Mouse (Mus musculus) heart, postnatal 0 days (tissue): ENCODE data around the gene Ccdc88b. TPM values are rescaled to one million over a fixed set of nuclear protein-coding genes. Genes with fewer than 3 reads are reported as not detected.
A peak's percentile ranks its signal among the peaks of the same experiment; 100 is the strongest.

ENCODE experiments used
- ATAC-seq: fragments of 200-750 bp; cut with Nextera tagmentation; 2 replicates; pipeline ENCODE4 v1.8.0; 2017; ENCODE audit warnings: low read depth, moderate number of reproducible peaks, moderate library complexity; ENCODE audit not compliant: insufficient read depth
- DNase-seq: peaks from one replicate; pipeline ENCODE4 v3.0.0-alpha.2; 2016; ENCODE audit warnings: low spot score
- H3K27ac ChIP-seq: fragments of 300-500 bp; sonication (generic); 2 replicates; pipeline ENCODE4 v1.5.1; 2014; ENCODE audit warnings: low read depth, mild to moderate bottlenecking
- H3K27me3 ChIP-seq: fragments of 300-500 bp; sonication (generic); 2 replicates; pipeline ENCODE4 v1.6.1; 2014; ENCODE audit warnings: low read length, mixed read lengths; ENCODE audit not compliant: control insufficient read depth, insufficient read depth
- H3K36me3 ChIP-seq: fragments of 300-500 bp; sonication (generic); replicated peaks from 2 replicates; pipeline ENCODE4 v1.6.1; 2014; ENCODE audit warnings: low read length, mixed read lengths; ENCODE audit not compliant: control insufficient read depth, insufficient read depth
- H3K4me1 ChIP-seq: fragments of 300-500 bp; sonication (generic); 2 replicates; pipeline ENCODE4 v1.6.1; 2014; ENCODE audit warnings: antibody characterized with exemption; ENCODE audit not compliant: control insufficient read depth, insufficient read depth
- H3K4me2 ChIP-seq: fragments of 300-500 bp; sonication (generic); 2 replicates; pipeline ENCODE4 v1.6.1; 2014; ENCODE audit warnings: low read depth, mild to moderate bottlenecking, low read length, moderate library complexity
- H3K4me3 ChIP-seq: fragments of 300-500 bp; sonication (generic); 2 replicates; pipeline ENCODE4 v1.5.1; 2014; ENCODE audit warnings: low read depth, low read length
- H3K9ac ChIP-seq: fragments of 300-500 bp; sonication (generic); replicated peaks from 2 replicates; pipeline ENCODE4 v1.6.1; 2014; ENCODE audit warnings: low read depth, low read length, mixed read lengths
- H3K9me3 ChIP-seq: fragments of 300-500 bp; sonication (generic); replicated peaks from 2 replicates; pipeline ENCODE4 v1.6.1; 2016; ENCODE audit warnings: low read length; ENCODE audit not compliant: control insufficient read depth
- CTCF ChIP-seq: IDR thresholded peaks from 2 replicates; pipeline ENCODE4 v1.5.1; 2016; ENCODE audit warnings: antibody characterized with exemption, control low read depth, low read depth
- EP300 ChIP-seq: IDR thresholded peaks from 2 replicates; pipeline ENCODE4 v1.6.1; 2016; ENCODE audit warnings: antibody characterized with exemption, low read depth
- WGBS: fragments of 180-500 bp; shearing (Covaris S2); extraction: QIAGEN DNeasy Blood & Tissue Kit; methylation state at CpG from one replicate; pipeline ENCODE4 v1.1.7; 2014; 5-methylcytosine and 5-hydroxymethylcytosine counted together
- polyA plus RNA-seq: library from polyadenylated mRNA; unstranded; fragments of >200 nt; fragmentation: Nextera tagmentation; extraction: Ambion mirVana; gene quantifications from 2 replicates; pipeline ENCODE4 v1.2.1, GENCODE M21; 2015
- total RNA-seq: library from RNA; depleted of rRNA; stranded (reverse); fragments of >200 nt; gene quantifications from 2 replicates; pipeline ENCODE4 v1.2.3, GENCODE M21; 2014; ENCODE audit warnings: low replicate concordance; rRNA removed

The Ccdc88b gene
- total RNA-seq, result 0.11 and 2.7 TPM in 2 replicates
- 0.08 and 0.36 TPM in 2 replicates for polyA plus RNA-seq

DNA sequence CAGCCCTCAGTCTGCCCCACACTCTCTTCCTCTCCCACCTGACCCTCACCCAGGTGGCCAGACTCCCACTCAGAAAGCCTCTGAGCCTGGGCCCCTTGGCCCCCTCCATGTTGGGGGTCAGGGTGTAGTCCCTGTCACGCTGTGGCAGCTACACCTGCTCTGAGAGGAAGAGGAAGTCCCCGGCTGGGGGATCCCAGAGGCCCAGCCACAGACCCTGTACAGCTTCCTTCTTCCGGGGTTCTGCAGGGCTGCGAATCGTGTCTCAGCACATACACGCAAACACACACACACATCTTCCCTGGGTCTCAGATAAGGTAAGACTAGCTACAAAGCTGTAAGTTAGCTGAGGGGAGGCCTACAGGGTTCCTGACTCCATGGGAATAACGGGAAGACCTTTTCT, at the start of gene Ccdc88b:
Gene Ccdc88b (minus strand): TSS at position 181 of the 400 bp plus-strand sequence.
- Histone ChIP-seq H3K9ac (no peak within 1 kb of the TSS), H3K27ac (no peak within 1 kb of the TSS; the same call in 1 of the 2 replicates), H3K4me1 (0 out of 2 replicates have a peak, but pooled peaks cover 12% of the 10 kb centered on the region), H3K36me3 (no peaks in the 10 kb centered on the region), H3K4me3 (peak within 1 kb of the TSS; percentile 1; the same call in 1 of the 2 replicates), H3K9me3 (no peaks in the 10 kb centered on the region), H3K4me2 (peak within 1 kb of the TSS; percentile 5; the same call in 1 of the 2 replicates), H3K27me3 (peaks cover 10% of the 10 kb centered on the region)
- no peak for ATAC-seq
- DNase-seq, result no peak
- WGBS, result 58% methylated on average over 7 of the region's 7 CpGs
- TF ChIP-seq EP300 (no peak), CTCF (no peak)

DNA sequence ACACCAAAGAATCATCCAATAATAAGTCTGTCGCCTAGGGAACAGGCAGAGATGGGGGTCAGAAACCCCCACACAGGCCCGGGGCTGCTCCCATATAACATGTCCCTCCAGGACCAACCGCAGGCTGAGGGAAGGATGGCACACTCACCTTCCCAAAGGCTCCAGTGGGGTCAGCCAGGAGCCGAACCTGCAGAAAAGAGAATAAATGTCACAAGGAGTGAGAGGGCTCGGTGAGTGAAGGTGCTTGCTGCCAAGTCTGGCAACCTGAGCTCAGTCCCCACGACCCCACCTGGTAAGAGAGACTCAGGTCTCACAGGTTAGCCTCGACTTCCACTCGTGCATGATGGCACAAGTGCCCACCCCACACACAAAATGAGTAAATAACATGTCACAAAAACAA, 49.1 kb upstream of the Ccdc88b start:
- H3K27ac ChIP-seq, result no peak overlapping the region
- WGBS, result 90% methylated on average over 8 of the region's 8 CpGs
- H3K4me3 ChIP-seq, result no peak overlapping the region
- H3K27me3 ChIP-seq, result no peaks in the 10 kb centered on the region
- TF ChIP-seq CTCF (no peak), EP300 (no peak)
- H3K4me1 ChIP-seq, result peaks cover 12% of the 10 kb centered on the region
- ATAC-seq (no peak), DNase-seq (no peak)
- no peak overlapping the region for H3K4me2 ChIP-seq
- no peaks in the 10 kb centered on the region for H3K9me3 ChIP-seq
- no peak overlapping the region for H3K9ac ChIP-seq
- peaks cover 36% of the 10 kb centered on the region for H3K36me3 ChIP-seq

DNA sequence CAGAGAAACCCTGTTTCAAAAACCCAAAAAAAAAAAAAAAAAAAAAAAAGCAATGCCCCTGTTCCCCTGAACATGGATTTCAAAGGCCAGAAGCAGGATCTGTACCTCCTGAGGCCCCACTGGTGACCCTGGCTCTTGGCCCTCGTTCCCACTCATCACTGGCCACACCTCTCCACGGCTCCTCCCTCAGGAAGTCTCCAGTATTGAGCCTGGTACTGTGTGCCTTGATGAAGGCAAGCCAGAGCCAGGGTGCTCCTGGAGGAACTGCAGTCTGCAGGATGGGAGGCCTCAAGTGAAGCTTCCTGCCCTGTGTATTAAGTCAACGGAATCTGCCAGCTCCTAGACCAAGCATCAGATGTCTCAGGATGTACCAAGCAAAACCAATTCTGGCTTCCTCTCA, 48.2 kb upstream of the Ccdc88b start:
- no peak for TF ChIP-seq EP300
- no peak for TF ChIP-seq CTCF
- Histone ChIP-seq H3K36me3 (peaks cover 27% of the 10 kb centered on the region), H3K4me3 (no peak overlapping the region), H3K27ac (no peak overlapping the region), H3K27me3 (no peaks in the 10 kb centered on the region), H3K9ac (no peak overlapping the region), H3K9me3 (no peaks in the 10 kb centered on the region), H3K4me2 (no peak overlapping the region), H3K4me1 (peaks cover 12% of the 10 kb centered on the region)
- ATAC-seq, result no peak
- DNase-seq, result no peak
- WGBS, result 75% methylated on average over 3 of the region's 3 CpGs

DNA sequence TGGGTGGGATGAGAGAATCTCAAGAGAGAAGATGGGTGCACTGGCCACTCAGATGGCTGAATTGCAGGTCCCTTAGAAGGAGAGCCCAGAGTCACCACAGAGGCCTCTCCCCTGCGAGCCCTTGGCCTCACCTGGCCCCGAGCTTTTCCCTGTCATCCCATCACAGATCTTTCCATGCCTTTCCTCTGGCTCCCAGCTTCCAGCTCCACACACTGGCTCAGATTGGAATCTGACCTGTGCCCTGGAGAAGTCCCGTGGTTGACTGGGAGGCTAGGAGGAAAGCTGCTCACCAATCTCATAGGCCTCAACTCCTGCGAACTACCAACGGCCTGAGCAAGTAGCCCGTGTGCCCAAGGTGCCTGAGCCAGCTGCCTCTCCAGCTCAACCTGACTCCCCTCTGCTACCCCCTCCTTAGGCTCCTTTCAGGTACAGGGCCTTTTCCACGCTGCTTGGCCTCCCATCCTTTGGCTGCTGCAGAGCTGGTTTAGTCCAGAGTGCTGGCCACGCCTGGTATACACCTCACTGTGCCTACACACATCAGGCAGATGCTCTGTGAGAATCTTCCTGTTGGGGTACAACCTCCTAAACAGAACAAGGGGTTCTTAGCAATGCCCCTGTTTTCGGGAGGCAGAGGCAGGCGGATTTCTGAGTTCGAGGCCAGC, 47.6 kb upstream of the Ccdc88b start:
- no peak for DNase-seq
- 94% methylated on average over 11 of the region's 11 CpGs for WGBS
- H3K27ac ChIP-seq, result no peak overlapping the region

DNA sequence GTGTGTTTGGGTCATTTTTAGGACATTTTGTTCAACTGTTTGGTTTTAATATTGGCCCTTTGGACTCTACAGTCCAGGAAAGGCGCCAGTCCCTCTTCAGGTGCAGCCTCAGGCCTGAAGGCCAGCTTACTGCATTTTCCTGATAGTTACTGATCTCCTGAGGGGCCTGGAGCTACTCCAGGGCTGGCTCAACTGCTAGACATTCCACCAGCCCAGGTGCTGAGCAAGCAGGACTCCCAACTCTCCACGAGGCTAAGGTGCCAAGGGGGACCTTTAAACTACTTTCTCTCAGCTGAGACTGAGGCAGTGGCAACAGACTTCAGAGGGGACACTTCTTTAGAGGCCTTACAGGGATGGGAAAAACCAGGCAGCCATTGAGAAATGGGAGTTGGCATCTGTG, 46.8 kb upstream of the Ccdc88b start:
- no peak for DNase-seq

More for the DNA sequence above, 47.6 kb upstream of the Ccdc88b start:
- no peak overlapping the region for H3K4me2 ChIP-seq
- H3K36me3 ChIP-seq, result peaks cover 24% of the 10 kb centered on the region
- peaks cover 12% of the 10 kb centered on the region for H3K4me1 ChIP-seq
- H3K9ac ChIP-seq, result no peak overlapping the region
- H3K9me3 ChIP-seq, result no peaks in the 10 kb centered on the region
- ATAC-seq, result no peak
- TF ChIP-seq EP300 (no peak), CTCF (no peak)
- H3K27me3 ChIP-seq, result no peaks in the 10 kb centered on the region
- H3K4me3 ChIP-seq, result no peak overlapping the region

DNA sequence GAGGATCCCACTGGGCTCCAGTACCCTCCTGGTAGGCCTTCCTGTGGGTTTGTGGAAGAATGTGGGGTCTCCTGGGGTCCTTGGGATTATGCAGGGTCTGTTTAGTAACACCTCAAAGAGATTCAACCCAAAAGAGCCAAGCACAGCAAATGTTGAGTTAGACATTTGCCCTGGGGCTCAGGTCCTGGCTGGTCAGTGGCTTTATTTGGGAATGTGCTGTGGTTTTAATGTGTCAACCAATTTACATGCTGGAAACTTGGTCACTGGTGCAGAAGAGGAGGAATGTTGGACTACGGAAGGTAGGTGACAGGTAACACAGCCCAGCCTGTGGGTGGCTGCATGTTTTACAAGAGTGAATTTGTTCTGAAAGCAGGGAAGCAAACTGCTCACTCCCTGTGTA, 45.0 kb upstream of the Ccdc88b start:
- H3K4me1 ChIP-seq, result peaks cover 5% of the 10 kb centered on the region; the same call in 1 of the 2 replicates
- H3K4me3 ChIP-seq, result no peak overlapping the region
- no peak overlapping the region for H3K4me2 ChIP-seq
- DNase-seq, result no peak
- no peak overlapping the region for H3K27ac ChIP-seq
- no peaks in the 10 kb centered on the region for H3K27me3 ChIP-seq
- ATAC-seq, result no peak
- peaks cover 24% of the 10 kb centered on the region for H3K36me3 ChIP-seq
- H3K9me3 ChIP-seq, result no peaks in the 10 kb centered on the region
- TF ChIP-seq CTCF, result no peak
- TF ChIP-seq EP300, result no peak
- 88% methylated on average over 1 of the region's 1 CpGs for WGBS
- no peak overlapping the region for H3K9ac ChIP-seq

More for the DNA sequence above, 46.8 kb upstream of the Ccdc88b start:
- Histone ChIP-seq H3K4me3 (no peak overlapping the region), H3K36me3 (peaks cover 24% of the 10 kb centered on the region), H3K27me3 (no peaks in the 10 kb centered on the region), H3K4me1 (peaks cover 12% of the 10 kb centered on the region), H3K9me3 (no peaks in the 10 kb centered on the region), H3K9ac (no peak overlapping the region), H3K27ac (no peak overlapping the region), H3K4me2 (no peak overlapping the region)
- WGBS, result 74% methylated on average over 2 of the region's 2 CpGs
- no peak for ATAC-seq
- TF ChIP-seq CTCF, result no peak
- no peak for TF ChIP-seq EP300
